Mouse (Mus musculus) E14TG2a.4 (cell line): ENCODE data around the gene Wdr34.
"Not testable (repeated sequence)": the region's sequence is repeated elsewhere in the genome, so short reads cannot be mapped to it uniquely, and the experiment has no call there.

ENCODE experiments used
- H3K27me3 ChIP-seq: 2 replicates; pipeline ENCODE4 v1.6.1; 2014; ENCODE audit warnings: low read length, control low read depth; ENCODE audit not compliant: insufficient read depth
- H3K36me3 ChIP-seq: 2 replicates; pipeline ENCODE4 v1.6.1; 2014; ENCODE audit warnings: low read length, control low read depth; ENCODE audit not compliant: insufficient read depth
- H3K4me1 ChIP-seq: replicated peaks from 2 replicates; pipeline ENCODE4 v1.6.1; 2014; ENCODE audit warnings: low read depth, low read length, control low read depth
- H3K4me3 ChIP-seq: replicated peaks from 2 replicates; pipeline ENCODE4 v1.5.1; 2014; ENCODE audit warnings: mild to moderate bottlenecking, low read length
- H3K9me3 ChIP-seq: 2 replicates; pipeline ENCODE4 v1.6.1; 2014; ENCODE audit warnings: low read length, control low read depth
- CTCF ChIP-seq: conservative IDR thresholded peaks from 2 replicates; pipeline ENCODE4 v1.5.1; 2014; ENCODE audit warnings: low read length
- NANOG ChIP-seq: IDR thresholded peaks from 2 replicates; pipeline ENCODE4 v1.6.1; 2014; ENCODE audit warnings: borderline replicate concordance, low read length, mixed read lengths
- POU5F1 ChIP-seq: IDR thresholded peaks from 2 replicates; pipeline ENCODE4 v1.6.1; 2014; ENCODE audit warnings: low read length, borderline replicate concordance

Wdr34 gene

DNA sequence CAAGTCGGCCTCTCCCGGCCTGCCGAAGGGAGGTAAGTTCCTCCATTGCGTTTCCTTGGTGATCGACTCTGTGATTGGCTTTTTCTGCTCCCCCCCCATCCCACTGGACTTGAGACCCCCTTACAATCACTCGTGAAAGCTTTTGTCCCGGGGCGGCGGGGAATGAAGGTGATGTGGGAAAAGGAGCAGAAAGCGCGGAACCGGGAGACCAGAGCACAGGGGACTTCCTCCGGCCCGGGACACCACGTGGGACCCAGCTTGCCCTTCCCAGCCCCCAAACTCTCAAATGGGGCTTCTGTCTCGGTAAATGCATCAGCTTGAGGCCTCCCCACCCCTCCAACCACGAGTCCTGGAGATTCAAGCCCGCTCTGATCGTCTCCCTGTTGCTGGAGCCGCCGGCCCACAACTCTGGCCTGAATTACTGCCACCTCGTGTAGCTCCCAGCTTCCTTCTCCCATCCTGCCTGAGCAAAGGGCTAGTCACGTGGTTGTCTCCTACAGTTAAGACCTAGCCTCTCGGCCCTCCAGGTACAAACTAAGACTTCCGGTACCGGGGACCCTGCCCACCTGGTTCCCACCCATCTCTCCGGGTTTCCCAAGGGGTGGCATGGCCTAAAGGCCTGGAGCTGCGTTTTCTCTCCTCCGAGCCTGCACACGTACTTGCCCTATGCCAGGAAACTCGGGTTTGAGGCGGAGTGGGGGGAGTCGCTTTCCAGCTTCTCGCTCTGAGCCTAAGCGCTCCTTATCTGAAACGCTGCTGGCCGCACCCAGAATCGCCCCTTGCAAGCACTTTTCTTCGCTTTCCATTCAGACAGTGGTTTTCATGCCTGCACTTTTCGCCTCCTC is 13.8 kb upstream of the Wdr34 start:
- Histone ChIP-seq H3K36me3 (peaks cover 34% of the 10 kb centered on the region), H3K9me3 (no peaks in the 10 kb centered on the region), H3K4me1 (peaks cover 57% of the 10 kb centered on the region), H3K27me3 (no peaks in the 10 kb centered on the region), H3K4me3 (peak overlapping the region; percentile 98)
- TF ChIP-seq POU5F1 (no peak), CTCF (no peak), NANOG (no peak)

DNA sequence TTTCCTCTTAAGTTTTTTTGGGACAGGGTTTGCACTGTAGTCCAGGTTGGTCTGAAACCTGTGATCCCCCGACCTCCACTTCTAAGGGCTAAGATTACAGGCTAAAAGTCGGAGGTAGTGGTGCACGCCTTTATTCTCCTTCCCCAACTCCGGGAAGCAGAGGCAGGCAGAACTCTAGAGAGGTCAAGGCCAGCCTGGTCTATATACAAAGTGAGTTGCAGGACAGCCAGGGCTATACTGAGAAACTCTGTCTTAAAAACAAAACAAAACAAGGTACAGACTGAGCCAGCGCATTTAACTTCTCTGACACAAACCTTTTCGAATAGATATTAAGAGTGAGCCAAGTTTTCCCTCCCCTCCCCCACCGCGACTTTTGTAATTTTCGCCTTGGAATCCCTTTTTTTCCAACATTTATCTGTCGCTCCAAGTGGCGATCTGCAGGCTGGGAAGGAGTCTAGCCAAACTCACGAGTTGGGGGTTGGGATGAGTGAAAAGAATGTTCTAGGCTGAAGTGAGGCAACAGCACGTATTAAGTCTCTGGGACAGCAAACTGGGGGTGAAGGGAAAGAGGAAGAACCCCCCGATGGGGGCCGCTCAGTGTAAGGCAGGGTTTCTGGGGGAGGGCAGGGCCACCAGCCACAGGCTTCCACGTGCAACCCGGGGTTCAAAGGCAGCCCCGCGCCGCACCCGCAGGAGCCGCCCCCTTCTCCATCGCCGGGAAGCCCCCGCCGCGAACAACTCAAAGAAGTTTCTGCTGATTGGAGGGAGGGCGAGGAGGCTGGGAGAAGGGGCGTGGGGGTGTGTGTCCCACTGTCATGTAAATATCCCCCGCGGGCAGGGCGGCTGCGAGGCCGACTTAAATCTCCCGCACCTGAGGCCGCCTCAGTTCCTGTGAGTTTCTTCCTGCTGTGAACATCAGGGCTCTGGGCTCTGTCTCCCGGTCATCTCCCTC is 12.8 kb upstream of the Wdr34 start:
- Histone ChIP-seq H3K36me3 (peaks cover 32% of the 10 kb centered on the region), H3K9me3 (no peaks in the 10 kb centered on the region), H3K27me3 (no peaks in the 10 kb centered on the region), H3K4me3 (peak overlapping the region; percentile 98), H3K4me1 (peaks cover 66% of the 10 kb centered on the region)
- TF ChIP-seq NANOG: no peak; the same call in 1 of the 2 replicates
- TF ChIP-seq CTCF: no peak
- TF ChIP-seq POU5F1: peak; percentile 72

DNA sequence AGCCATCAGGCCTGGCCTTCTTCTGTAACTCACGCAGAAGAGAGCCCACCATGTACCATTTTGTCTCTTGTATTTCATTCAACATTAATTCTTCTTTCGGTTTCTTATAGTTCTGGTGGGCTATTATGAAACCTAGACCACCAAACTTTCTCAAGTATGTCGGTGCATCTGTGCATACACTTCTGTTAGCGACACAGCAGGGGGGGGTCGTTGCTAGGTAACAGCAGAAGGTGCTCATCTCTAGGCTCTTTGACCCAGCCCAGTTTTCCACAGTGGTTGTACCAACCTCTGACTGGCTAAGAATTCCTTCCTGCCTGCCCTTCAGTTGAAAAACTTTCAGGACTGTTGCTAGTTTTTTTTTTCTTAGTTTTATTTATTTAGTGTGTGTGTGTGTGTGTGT is 9.7 kb upstream of the Wdr34 start:
- no peaks in the 10 kb centered on the region for H3K27me3 ChIP-seq
- no peaks in the 10 kb centered on the region for H3K9me3 ChIP-seq
- peaks cover 9% of the 10 kb centered on the region for H3K36me3 ChIP-seq
- TF ChIP-seq NANOG (no peak), POU5F1 (no peak), CTCF (no peak)
- H3K4me1 ChIP-seq: peaks cover 60% of the 10 kb centered on the region
- no peak overlapping the region for H3K4me3 ChIP-seq

DNA sequence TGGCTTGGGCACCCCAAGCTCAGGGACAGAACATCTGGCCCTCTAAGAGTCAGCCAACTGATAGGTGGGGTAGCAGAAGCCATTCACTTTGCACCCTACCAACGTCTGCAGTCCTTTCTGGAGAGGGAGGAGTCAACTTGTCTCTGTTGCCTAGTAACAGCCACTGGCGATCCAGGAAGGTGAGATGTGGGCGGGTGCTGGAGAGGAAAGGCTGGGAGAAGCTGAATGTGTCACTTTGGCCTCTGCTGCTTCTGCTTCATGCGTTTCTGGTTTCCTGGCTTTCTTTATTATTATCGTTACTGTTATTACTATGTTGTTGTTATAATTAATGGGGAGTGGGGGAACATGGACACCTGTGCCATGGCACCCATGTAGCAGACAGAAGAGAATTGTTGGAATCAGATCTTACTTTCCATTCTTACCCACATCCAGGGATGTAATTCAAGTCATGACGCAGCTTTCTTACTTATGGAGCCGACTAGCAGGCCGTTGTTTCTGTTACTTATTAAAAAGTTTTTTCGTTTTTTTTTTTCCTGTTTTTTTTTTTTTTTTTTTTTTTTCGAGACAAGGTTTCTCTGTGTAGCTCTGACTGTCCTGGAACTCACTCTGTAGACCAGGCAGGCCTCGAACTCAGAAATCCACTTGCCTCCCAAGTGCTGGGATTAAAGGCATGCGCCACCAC is 8.7 kb upstream of the Wdr34 start, which contains the start of gene Set:
Gene Set (plus strand): TSS at position 156 of the 682 bp plus-strand sequence.
- H3K4me1 ChIP-seq: peaks cover 68% of the 10 kb centered on the region
- no peaks in the 10 kb centered on the region for H3K27me3 ChIP-seq
- no peaks in the 10 kb centered on the region for H3K36me3 ChIP-seq
- H3K4me3 ChIP-seq: peak within 1 kb of the TSS; percentile 14; the same call in 1 of the 2 replicates
- TF ChIP-seq NANOG (no peak), CTCF (no peak), POU5F1 (no peak)
- no peaks in the 10 kb centered on the region for H3K9me3 ChIP-seq

- no peak for TF ChIP-seq NANOG
- no peak for TF ChIP-seq CTCF
- TF ChIP-seq POU5F1: no peak
- Histone ChIP-seq H3K4me1 (peaks cover 73% of the 10 kb centered on the region), H3K36me3 (no peaks in the 10 kb centered on the region), H3K9me3 (no peaks in the 10 kb centered on the region), H3K4me3 (peak overlapping the region; percentile 14; the same call in 1 of the 2 replicates), H3K27me3 (no peaks in the 10 kb centered on the region)
Measured at GRCm38 (mm10) chr2:30056736-30057135, 8.1 kb upstream of the Wdr34 start.

- not testable (repeated sequence) for H3K4me3 ChIP-seq, H3K9me3 ChIP-seq, H3K36me3 ChIP-seq, H3K27me3 ChIP-seq
- TF ChIP-seq CTCF: peak; percentile 22; the same call in 1 of the 2 replicates
- H3K4me1 ChIP-seq: peaks cover 67% of the 10 kb centered on the region
Measured at GRCm38 (mm10) chr2:30055310-30055709, 6.6 kb upstream of the Wdr34 start.

DNA sequence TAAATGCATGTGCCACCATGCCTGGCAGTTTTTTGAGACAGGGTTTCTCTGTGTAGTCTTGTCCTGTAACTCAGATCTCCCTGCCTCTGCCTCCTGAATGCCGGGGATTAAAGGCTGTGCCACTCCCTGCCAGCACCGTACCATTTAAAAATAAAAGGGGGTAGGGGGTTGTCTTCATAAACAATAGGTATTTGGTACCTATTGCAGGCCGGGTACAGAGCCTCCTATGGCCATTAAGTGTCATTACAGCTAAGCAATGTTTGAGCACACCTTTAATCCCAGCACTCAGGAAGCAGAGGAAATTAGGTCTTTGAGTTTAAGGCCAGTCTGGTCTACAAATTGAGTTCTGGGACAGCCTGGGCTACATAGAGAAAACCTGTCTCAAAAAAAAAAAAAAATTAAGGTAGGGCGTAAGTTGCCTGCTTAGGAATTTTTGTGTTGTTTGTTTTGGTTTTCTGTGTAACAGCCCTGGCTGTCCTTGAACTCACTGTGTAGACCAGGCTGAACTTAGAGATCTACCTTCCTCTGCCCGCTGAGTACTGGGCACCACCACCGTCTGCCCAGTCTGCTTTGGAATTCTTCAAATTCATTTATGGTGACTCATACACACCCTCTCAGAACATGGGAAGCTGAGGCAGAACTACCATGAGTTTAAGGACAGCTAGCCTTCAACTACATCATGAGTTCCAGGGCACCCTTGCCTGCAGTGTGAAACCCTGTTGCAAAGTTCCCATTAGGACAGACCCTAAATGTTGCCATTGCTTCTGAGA is 3.5 kb upstream of the Wdr34 start:
- Histone ChIP-seq H3K4me1 (peaks cover 60% of the 10 kb centered on the region), H3K9me3 (no peaks in the 10 kb centered on the region), H3K36me3 (peaks cover 4% of the 10 kb centered on the region), H3K4me3 (no peak overlapping the region), H3K27me3 (no peaks in the 10 kb centered on the region)
- TF ChIP-seq CTCF (peak; percentile 99), NANOG (no peak), POU5F1 (no peak)
